Mouse (Mus musculus): Measurements from ENCODE around the gene Fgfr4.

Gene Fgfr4

DNA sequence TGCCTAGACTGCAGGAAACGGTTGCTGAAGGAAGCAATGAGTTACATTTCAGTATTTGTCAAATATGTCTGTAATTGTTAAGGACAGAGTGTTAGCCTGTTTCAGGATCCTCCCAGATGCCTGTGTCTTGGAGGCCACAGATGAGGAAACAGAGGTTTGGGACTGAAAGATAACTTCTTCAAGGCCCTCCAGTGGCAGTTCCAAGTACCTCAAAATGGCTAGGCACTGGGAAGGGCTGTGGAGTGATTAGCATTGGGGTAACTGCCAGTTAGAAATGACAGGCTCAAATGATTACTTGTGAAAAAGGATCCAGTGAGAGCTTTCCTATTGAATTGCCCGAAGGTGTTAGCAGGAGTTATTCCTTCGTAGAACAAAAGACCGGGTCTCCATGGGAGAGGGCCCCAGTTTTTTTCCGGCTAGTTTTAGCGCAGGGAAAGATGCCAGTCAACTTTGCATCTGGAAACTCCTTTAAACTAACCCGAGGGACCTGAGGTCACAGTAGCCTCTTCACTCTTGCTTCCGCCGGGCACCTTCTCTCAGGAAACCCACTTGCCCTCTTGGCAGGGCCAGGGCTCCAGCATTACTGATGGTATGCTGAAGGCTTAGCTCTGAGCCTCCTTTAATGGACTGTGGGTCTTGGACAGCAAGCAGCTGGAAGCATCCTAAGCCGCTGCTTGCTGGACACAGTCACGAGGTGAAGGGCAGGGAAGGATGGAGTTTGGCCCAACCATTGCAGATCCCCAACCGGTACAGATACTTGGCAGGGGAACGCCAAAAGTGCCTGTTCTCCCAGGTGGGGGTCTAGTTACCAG, 56.6 kb downstream of the Fgfr4 start:
- peak in 1 of 2 experiments; percentile 54 for DNase-seq (ENCODE audit: inconsistent age in 2 of 2, low spot score in 1 of 2)

DNA sequence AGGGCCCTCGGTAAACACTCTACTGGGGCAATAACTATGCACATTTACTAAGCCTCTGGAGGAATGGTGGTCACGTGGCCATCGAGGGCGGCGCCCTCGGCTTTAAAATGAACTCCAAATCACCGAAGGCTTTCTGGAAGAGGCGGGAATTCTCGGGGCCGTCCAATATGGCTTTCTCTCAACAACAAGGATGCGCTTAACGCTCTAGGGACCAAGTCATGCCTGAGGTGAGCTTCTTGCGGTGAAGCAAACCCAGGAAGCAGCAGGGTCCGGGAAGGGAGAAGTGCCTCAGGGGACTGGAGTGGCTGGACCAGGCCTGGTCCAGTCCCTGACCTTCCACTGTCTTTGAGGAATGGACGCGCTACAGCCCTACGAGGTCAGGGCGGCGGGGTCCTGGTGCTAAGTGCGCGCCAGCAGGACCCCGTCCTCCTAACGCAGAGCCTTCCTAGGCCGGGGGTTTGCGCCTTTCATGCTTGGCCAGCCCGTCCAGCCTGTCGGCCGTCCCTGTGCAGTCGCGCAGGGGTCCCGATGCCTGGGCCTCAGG, 57.3 kb downstream of the Fgfr4 start, which contains the start of gene Nsd1:
TSS of gene Nsd1 (plus strand) at position 134 of the 544 bp plus-strand sequence.
- DNase-seq (ENCODE audit: inconsistent age in 2 of 2, low spot score in 1 of 2) = peak in 1 of 2 experiments; percentile 56

DNA sequence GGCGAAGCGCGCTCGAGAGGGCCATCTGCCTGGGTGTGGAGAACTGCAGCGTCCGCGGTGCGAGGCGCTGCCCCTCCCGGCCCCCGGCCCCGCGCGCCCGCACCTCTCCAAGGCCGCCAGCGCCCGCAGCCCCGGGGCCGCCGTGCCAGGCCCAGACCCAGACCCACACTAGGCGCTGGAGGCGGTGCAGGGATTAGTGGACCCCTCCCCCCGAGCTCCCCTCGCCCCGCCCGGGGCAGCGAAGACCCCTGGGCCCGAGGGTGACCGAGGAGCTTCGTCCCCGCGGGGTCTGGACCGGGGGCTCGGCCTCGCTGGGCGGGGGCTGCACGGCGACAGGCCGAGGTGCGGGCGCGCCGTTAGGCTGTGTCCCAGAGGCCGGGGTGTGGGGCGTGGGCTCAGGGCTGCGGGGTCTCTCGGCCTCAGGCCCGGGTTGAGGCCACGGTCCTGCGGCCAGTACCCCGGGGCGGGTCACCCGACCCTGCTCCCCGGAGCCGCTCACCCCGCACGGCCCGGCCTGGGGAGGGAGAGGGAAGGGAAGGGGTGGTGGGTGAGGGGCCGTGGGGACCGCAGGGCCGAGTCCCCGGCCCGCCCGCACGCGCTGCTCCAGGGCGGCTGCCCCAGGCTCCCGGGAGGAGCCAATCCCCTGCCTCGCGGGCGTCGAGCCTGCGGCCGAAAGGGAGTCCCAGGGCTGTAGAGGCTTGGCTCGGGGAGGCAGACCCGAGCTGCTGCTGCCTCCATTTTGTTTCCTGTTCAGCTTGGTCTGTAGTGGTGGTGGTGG, 57.9 kb downstream of the Fgfr4 start:
- DNase-seq (ENCODE audit: inconsistent age in 2 of 2, low spot score in 1 of 2) = peak; percentile 60 to 80

DNA sequence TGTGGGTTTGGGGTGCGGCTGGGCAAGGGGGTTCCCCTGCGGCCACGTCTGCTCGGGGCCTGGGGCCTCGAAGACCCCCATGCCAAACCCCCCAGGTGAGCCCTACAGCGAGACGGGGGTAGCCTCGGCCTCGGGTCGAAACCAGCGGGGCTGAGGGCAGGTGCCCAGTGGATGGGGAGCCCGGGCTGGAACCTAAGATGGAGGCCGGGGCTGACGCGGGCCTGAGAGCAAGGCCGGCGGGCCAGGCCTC, 58.5 kb downstream of the Fgfr4 start:
- DNase-seq (ENCODE audit: inconsistent age in 2 of 2, low spot score in 1 of 2) = peak in 1 of 2 experiments; percentile 95

DNA sequence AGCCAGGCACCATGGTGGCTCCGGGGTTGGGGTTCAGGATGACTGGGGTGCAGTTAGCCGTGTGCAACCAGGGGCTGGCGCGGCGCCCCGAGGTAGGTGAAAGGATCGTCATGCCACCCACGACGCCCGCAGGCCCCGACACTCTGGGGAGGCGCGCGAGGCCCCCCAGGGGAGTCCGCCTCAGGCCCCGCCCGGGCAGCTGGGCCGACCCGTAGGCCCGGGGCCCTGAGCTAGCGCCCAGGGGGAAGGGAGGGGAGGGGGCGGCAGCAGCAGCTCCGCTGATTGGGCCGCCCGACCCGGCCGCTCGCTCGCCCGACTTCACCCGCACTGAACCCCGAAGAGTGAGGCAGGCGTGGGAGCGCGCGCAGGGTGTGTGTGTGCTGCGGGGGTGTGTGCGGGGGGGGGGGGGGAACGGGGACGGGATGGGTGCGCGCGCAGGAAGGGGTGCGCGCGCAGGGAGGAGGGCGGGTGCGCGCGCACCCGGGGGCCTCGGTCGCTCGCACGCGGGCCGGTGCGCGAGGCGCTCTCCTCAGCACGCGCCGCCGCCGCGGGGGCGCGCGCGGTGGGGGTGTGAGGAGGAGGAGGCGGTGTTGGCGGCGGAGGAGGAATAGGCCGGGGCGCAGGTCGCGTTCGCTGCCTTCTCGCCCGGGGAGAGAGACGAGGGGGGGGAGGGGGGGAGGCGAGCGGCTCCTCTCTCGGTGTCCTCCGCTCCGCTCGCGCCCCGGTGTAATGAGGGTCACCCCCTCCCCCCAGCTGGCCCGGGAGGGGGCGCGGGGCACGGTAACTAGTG, 59.0 kb downstream of the Fgfr4 start:
- peak; percentile 92 to 95 for DNase-seq (ENCODE audit: inconsistent age in 2 of 2, low spot score in 1 of 2)

DNA sequence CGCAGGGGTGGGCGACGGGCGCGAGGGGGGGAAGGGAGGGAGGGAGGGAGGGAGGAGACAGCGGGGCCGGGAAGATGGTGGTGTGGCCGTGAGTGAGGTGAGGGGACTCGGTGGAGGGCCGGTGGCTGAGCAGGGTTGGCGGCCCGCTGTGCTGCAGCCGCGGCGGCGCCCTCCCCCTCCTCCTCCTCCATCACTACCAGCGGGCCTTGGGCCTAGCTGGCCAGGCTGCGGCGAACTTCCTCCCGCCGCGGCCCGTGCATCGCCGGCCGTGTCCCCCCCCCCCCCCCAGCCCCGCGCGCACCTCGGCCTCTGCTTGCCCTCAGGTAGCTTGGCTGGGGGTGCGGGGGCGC, 59.5 kb downstream of the Fgfr4 start:
- peak in 1 of 2 experiments; percentile 80 for DNase-seq (ENCODE audit: inconsistent age in 2 of 2, low spot score in 1 of 2)

DNA sequence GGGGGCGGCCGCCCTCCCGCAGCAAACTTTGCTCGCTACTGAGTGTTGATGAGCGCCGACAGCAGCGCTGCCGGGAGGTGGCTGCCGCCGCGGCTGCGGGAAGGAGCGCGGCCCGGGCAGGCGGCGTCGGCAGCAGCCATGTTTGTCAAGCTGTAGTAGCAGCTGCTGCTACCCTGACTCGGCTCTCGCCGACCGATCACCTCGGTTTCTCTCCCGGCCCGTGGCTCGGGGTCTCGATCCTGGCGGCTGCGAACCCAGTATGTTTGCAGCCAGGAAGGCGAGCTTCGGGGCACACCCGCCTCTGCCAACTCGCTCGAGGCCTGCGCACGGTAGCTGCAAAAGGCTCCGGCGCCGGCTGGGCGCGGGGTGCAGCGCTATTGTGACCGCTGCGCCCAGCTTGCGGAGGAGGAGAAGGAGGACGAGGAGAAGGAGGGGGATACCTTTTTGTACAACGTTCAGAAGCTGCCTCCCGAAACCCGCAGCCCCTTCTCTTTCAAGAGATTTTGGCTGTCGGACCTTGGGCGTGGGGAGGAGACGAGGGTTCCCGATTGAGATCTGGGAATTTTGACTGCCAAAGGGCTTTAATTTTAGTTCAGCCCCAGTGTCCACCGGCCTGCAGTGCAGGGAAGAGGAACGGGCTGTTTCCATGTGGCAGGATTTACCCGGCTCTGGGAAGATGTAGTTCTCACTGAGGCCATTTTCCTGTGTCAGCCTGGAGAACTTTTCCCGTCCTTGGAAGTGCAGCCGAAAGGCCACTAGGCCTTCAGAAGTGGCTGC, 60.1 kb downstream of the Fgfr4 start:
- peak; percentile 82 to 95 for DNase-seq (ENCODE audit: inconsistent age in 2 of 2, low spot score in 1 of 2)

DNA sequence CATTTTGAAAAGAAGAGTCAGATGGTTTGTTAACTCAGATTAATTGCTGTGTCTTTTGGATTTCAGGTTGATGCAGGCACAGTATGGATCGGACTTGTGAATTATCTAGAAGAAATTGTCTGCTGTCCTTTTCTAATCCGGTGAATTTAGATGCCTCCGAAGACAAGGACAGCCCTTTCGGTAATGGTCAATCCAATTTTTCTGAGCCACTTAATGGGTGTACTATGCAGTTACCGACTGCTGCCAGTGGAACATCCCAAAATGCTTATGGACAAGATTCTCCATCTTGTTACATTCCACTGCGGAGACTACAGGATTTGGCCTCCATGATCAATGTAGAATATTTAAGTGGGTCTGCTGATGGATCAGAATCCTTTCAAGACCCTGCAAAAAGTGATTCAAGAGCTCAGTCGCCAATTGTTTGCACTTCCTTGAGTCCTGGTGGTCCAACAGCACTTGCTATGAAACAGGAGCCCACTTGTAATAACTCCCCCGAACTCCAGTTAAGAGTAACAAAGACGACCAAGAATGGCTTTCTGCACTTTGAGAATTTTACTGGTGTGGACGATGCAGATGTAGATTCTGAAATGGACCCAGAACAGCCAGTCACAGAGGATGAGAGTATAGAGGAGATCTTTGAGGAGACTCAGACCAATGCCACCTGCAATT, 60.8 kb downstream of the Fgfr4 start:
- DNase-seq (ENCODE audit: inconsistent age in 2 of 2, low spot score in 1 of 2) = no peak
